Mouse (Mus musculus): ENCODE data around the gene Nova2. TPM values are rescaled to one million over a fixed set of nuclear protein-coding genes. Genes with fewer than 3 reads are reported as not detected.
A peak's percentile ranks its signal among the peaks of the same experiment; 100 is the strongest.

The Nova2 gene
- polyA plus RNA-seq, 1 experiment, result 23.3 TPM

GRCm38 (mm10) chr7:18990601-18991295 is 65.1 kb downstream of the Nova2 start, which contains the start of gene Mypop:
Gene Mypop, plus strand, starts transcription at chr7:18991245.
- peak within 1 kb of the TSS; percentile 68 for H3K4me3 ChIP-seq (ENCODE audit: insufficient read depth, low read length)
- H3K27ac ChIP-seq (ENCODE audit: insufficient read depth, low read length), result peak within 1 kb of the TSS; percentile 65
- peaks cover 5% of the 10 kb centered on the region; the same call in 1 of the 2 replicates for H3K4me1 ChIP-seq (ENCODE audit: control insufficient read depth, insufficient read depth, low read length)
- TF ChIP-seq POLR2A (IDR thresholded peaks at IDR 0.05; ENCODE audit: extremely low read depth, insufficient read depth, low read length), result peak; percentile 96
- TF ChIP-seq CTCF (IDR thresholded peaks at IDR 0.05; ENCODE audit: extremely low read depth, insufficient read depth, low read length), result no peak

GRCm38 (mm10) chr7:18991660-18992293 is 66.1 kb downstream of the Nova2 start:
- no peak for TF ChIP-seq POLR2A (IDR thresholded peaks at IDR 0.05; ENCODE audit: extremely low read depth, insufficient read depth, low read length)
- no peak for TF ChIP-seq CTCF (IDR thresholded peaks at IDR 0.05; ENCODE audit: extremely low read depth, insufficient read depth, low read length)
- H3K27ac ChIP-seq (ENCODE audit: insufficient read depth, low read length), result peak overlapping the region; percentile 57
- H3K4me1 ChIP-seq (ENCODE audit: control insufficient read depth, insufficient read depth, low read length), result peaks cover 5% of the 10 kb centered on the region; the same call in 1 of the 2 replicates
- H3K4me3 ChIP-seq (ENCODE audit: insufficient read depth, low read length), result peak overlapping the region; percentile 68

- Histone ChIP-seq H3K4me3 (ENCODE audit: insufficient read depth, low read length) (peak overlapping the region; percentile 68), H3K27ac (ENCODE audit: insufficient read depth, low read length) (peak overlapping the region; percentile 57), H3K4me1 (ENCODE audit: control insufficient read depth, insufficient read depth, low read length) (peaks cover 5% of the 10 kb centered on the region; the same call in 1 of the 2 replicates)
- TF ChIP-seq CTCF (IDR thresholded peaks at IDR 0.05; ENCODE audit: extremely low read depth, insufficient read depth, low read length), result no peak
- TF ChIP-seq POLR2A (IDR thresholded peaks at IDR 0.05; ENCODE audit: extremely low read depth, insufficient read depth, low read length), result no peak
Measured at GRCm38 (mm10) chr7:18992294-18992675, 66.6 kb downstream of the Nova2 start.

DNA sequence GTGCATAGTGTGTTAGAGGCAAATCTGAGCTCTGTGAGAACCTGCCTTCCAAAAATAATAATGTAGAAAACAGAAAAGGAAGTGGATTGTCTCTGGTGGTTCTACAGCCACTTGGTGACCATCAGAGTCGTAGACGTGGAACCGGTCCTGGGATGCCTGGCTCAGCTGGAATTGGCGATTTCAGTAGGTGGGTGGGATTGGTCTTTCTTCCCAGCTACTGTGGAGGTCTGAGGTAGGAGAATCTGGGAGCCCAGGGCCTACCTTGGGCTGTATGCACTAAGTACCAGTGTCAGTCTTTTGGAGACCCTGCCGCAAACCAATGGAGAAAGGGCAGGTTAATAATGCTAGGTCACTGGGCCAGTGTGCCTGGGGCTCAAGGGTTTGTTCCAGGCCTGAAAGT is 67.3 kb downstream of the Nova2 start:
- peak overlapping the region; percentile 68 for H3K4me3 ChIP-seq (ENCODE audit: insufficient read depth, low read length)
- TF ChIP-seq CTCF (IDR thresholded peaks at IDR 0.05; ENCODE audit: extremely low read depth, insufficient read depth, low read length) (no peak), POLR2A (IDR thresholded peaks at IDR 0.05; ENCODE audit: extremely low read depth, insufficient read depth, low read length) (no peak)
- peaks cover 5% of the 10 kb centered on the region; the same call in 1 of the 2 replicates for H3K4me1 ChIP-seq (ENCODE audit: control insufficient read depth, insufficient read depth, low read length)
- H3K27ac ChIP-seq (ENCODE audit: insufficient read depth, low read length), result no peak overlapping the region

- Histone ChIP-seq H3K27ac (ENCODE audit: insufficient read depth, low read length) (no peak overlapping the region), H3K4me3 (ENCODE audit: insufficient read depth, low read length) (no peak overlapping the region), H3K4me1 (ENCODE audit: control insufficient read depth, insufficient read depth, low read length) (0 out of 2 replicates have a peak, but pooled peaks cover 2% of the 10 kb centered on the region)
- 0 out of 2 replicates have a peak, but pooled peaks have one; percentile 17 for TF ChIP-seq CTCF (IDR thresholded peaks at IDR 0.05; ENCODE audit: extremely low read depth, insufficient read depth, low read length)
- TF ChIP-seq POLR2A (IDR thresholded peaks at IDR 0.05; ENCODE audit: extremely low read depth, insufficient read depth, low read length), result no peak
Measured at GRCm38 (mm10) chr7:18998835-18999234, 73.1 kb downstream of the Nova2 start.

- Histone ChIP-seq H3K4me1 (ENCODE audit: control insufficient read depth, insufficient read depth, low read length) (no peaks in the 10 kb centered on the region), H3K4me3 (ENCODE audit: insufficient read depth, low read length) (no peak overlapping the region), H3K27ac (ENCODE audit: insufficient read depth, low read length) (no peak overlapping the region)
- TF ChIP-seq CTCF (IDR thresholded peaks at IDR 0.05; ENCODE audit: extremely low read depth, insufficient read depth, low read length) (no peak), POLR2A (IDR thresholded peaks at IDR 0.05; ENCODE audit: extremely low read depth, insufficient read depth, low read length) (no peak)
Measured at GRCm38 (mm10) chr7:19000421-19000820, 74.7 kb downstream of the Nova2 start.

DNA sequence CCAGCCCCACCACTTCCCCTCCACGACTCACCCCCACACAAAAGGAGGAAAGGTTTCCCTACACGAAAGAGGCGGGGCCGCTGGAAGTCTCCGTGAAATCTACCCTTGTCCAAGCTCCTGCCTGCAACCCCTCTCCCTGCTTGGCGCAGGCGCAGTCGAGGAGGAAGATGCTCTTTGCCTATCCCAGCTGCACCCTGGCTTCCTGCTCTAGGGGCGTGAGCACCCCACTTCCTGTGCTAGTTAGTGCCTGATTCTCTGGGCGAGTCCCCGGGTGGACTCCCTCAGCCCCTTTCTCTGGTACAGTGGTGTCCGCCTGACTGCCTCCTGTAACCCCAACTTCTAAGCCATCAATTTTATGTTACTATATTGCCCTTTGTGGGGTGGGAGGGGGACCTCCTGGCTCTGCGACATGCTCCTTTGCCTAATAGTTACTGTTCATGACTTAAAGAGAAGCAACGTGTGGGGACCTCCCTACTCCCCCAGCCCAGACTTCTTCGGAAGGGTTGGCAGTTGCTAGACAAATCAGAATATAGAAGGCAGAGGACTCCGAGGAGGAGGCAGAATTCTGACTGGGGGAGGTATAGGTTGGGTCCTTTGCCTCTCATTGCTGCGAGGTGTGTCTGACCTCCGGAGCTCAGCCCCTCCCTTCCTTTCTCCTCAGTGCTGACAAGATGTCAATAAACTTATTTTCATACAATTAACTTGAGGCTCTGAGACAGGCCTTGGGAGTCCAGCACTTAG is 75.5 kb downstream of the Nova2 start:
- TF ChIP-seq CTCF (IDR thresholded peaks at IDR 0.05; ENCODE audit: extremely low read depth, insufficient read depth, low read length) (no peak), POLR2A (IDR thresholded peaks at IDR 0.05; ENCODE audit: extremely low read depth, insufficient read depth, low read length) (no peak)
- no peaks in the 10 kb centered on the region for H3K4me1 ChIP-seq (ENCODE audit: control insufficient read depth, insufficient read depth, low read length)
- no peak overlapping the region for H3K4me3 ChIP-seq (ENCODE audit: insufficient read depth, low read length)
- H3K27ac ChIP-seq (ENCODE audit: insufficient read depth, low read length), result no peak overlapping the region

DNA sequence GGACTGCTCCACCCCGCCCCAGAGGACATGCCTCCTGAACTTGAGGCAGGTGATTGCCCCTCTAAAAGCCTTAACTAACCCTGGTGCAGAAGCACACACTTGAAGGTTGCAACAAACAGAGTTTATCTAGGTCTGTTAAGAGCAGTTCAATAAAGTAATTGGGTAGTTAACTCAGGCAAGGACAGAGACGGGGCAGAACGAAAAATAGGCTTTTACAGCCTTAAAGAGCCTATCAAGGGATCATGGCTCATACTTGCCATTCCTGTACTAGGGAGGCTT is 76.1 kb downstream of the Nova2 start:
- no peak for TF ChIP-seq POLR2A (IDR thresholded peaks at IDR 0.05; ENCODE audit: extremely low read depth, insufficient read depth, low read length)
- TF ChIP-seq CTCF (IDR thresholded peaks at IDR 0.05; ENCODE audit: extremely low read depth, insufficient read depth, low read length), result no peak
- Histone ChIP-seq H3K27ac (ENCODE audit: insufficient read depth, low read length) (no peak overlapping the region), H3K4me1 (ENCODE audit: control insufficient read depth, insufficient read depth, low read length) (no peaks in the 10 kb centered on the region), H3K4me3 (ENCODE audit: insufficient read depth, low read length) (no peak overlapping the region)

GRCm38 (mm10) chr7:19002115-19002514 is 76.4 kb downstream of the Nova2 start:
- Histone ChIP-seq H3K4me3 (ENCODE audit: insufficient read depth, low read length) (peak overlapping the region; percentile 32; the same call in 1 of the 2 replicates), H3K27ac (ENCODE audit: insufficient read depth, low read length) (no peak overlapping the region), H3K4me1 (ENCODE audit: control insufficient read depth, insufficient read depth, low read length) (no peaks in the 10 kb centered on the region)
- TF ChIP-seq CTCF (IDR thresholded peaks at IDR 0.05; ENCODE audit: extremely low read depth, insufficient read depth, low read length) (no peak), POLR2A (IDR thresholded peaks at IDR 0.05; ENCODE audit: extremely low read depth, insufficient read depth, low read length) (no peak)
